Mouse (Mus musculus): Measurements from ENCODE around the gene Klc2. TPM values are rescaled to one million over a fixed set of nuclear protein-coding genes. Genes with fewer than 3 reads are reported as not detected.

Gene Klc2
- total RNA-seq, 2 experiments from 2014 or later: 38.8 to 42.8 TPM

Other genes starting within 250 kb of the Klc2 start
- under 1 TPM; 0.37 to 0.53 TPM for gene Actn3, start 240.7 kb downstream of the Klc2 start, total RNA-seq (2021)
- gene Zdhhc24, start 239.9 kb downstream of the Klc2 start, total RNA-seq (2021): 1 to 10 TPM; 4.0 to 5.0 TPM
- 1 to 10 TPM; 5.1 to 5.3 TPM for gene Bbs1, start 211.9 kb downstream of the Klc2 start, total RNA-seq (2021)
- 10 to 100 TPM; 37.4 to 38.2 TPM for gene Dpp3, start 190.3 kb downstream of the Klc2 start, total RNA-seq (2021)
- gene Peli3, start 175.4 kb downstream of the Klc2 start, total RNA-seq (2021): under 1 TPM; 0.53 to 0.94 TPM
- gene Mrpl11, start 156.4 kb downstream of the Klc2 start, total RNA-seq (2021): 10 to 100 TPM; 62.0 to 67.0 TPM
- gene Npas4, start 128.2 kb downstream of the Klc2 start, total RNA-seq (2021): under 1 TPM; 0.10 to 0.24 TPM
- 10 to 100 TPM; 21.2 to 23.9 TPM for gene Slc29a2, start 94.7 kb downstream of the Klc2 start, total RNA-seq (2021)
- gene B4gat1, start 79.7 kb downstream of the Klc2 start, total RNA-seq (2021): 10 to 100 TPM; 38.3 to 45.5 TPM
- 1 to 10 TPM; 1.6 to 2.3 TPM for gene AC124502.3, start 79.7 kb downstream of the Klc2 start, total RNA-seq (2021)
- 10 to 100 TPM; 13.5 to 15.6 TPM for gene Brms1, start 77.2 kb downstream of the Klc2 start, total RNA-seq (2021)
- gene Rin1, start 68.1 kb downstream of the Klc2 start, total RNA-seq (2021): 1 to 10 TPM; 2.1 to 2.4 TPM
- gene Cd248, start 50.5 kb downstream of the Klc2 start, total RNA-seq (2021): 10 to 100 TPM; 33.8 to 39.7 TPM
- gene Tmem151a, start 33.0 kb downstream of the Klc2 start, total RNA-seq (2021): 1 to 10 TPM; 3.3 to 3.5 TPM
- 10 to 100 TPM; 72.8 to 78.3 TPM for gene Yif1a, start 30.0 kb downstream of the Klc2 start, total RNA-seq (2021)
- gene Cnih2, start 20.0 kb downstream of the Klc2 start, total RNA-seq (2021): under 1 TPM; 0.57 to 0.82 TPM
- gene Rab1b, start 11.5 kb downstream of the Klc2 start, total RNA-seq (2021): 100 to 1,000 TPM; 193 to 204 TPM
- gene Pacs1, start 154.6 kb upstream of the Klc2 start, total RNA-seq (2021): 10 to 100 TPM; 24.5 to 27.8 TPM
- gene Sf3b2, start 176.9 kb upstream of the Klc2 start, total RNA-seq (2021): 100 to 1,000 TPM; 129 to 136 TPM
- 10 to 100 TPM in 1 of 2 experiments, 1 to 10 TPM in 1; 9.4 to 14.6 TPM for gene Gal3st3, start 179.8 kb upstream of the Klc2 start, total RNA-seq (2021)
- not detected for gene Catsper1, start 217.2 kb upstream of the Klc2 start, total RNA-seq (2021)
- gene Cst6, start 231.0 kb upstream of the Klc2 start, total RNA-seq (2021): 1 to 10 TPM; 2.6 to 3.1 TPM
- gene Eif1ad, start 248.2 kb upstream of the Klc2 start, total RNA-seq (2021): 10 to 100 TPM; 26.4 to 28.8 TPM
- 100 to 1,000 TPM; 173 to 178 TPM for gene Banf1, start 248.6 kb upstream of the Klc2 start, total RNA-seq (2021)

All from heart, postnatal 10 days (tissue).